Mouse (Mus musculus) heart, adult 9 months (tissue): ENCODE results near the gene Map2k5.

Source experiments
- DNase-seq, 2 experiments: peaks; one replicate each; pipeline ENCODE4 v3.0.0; 2022; ENCODE audit warnings: low spot score in 2 of 2

Gene Map2k5

GRCm38 (mm10) chr9:63377270-63378142 is at the start of gene Map2k5:
Map2k5 (minus strand) TSS chr9:63377902.
- DNase-seq = peak; percentile 90

GRCm38 (mm10) chr9:63421096-63421736 is 43.5 kb upstream of the Map2k5 start:
- DNase-seq = no peak

GRCm38 (mm10) chr9:63420396-63420795 is 42.7 kb upstream of the Map2k5 start:
- DNase-seq = no peak

GRCm38 (mm10) chr9:63400176-63400575 is 22.5 kb upstream of the Map2k5 start:
- DNase-seq = no peak

GRCm38 (mm10) chr9:63399463-63399815 is 21.7 kb upstream of the Map2k5 start:
- no peak for DNase-seq

- peak; percentile 97 for DNase-seq
These were observed 21.1 kb upstream of the Map2k5 start, which contains the start of gene 2300009A05Rik for GRCm38 (mm10) chr9:63398611-63399462. 2300009A05Rik (minus strand) TSS chr9:63399246.

- no peak for DNase-seq
These were observed 17.9 kb upstream of the Map2k5 start for GRCm38 (mm10) chr9:63395612-63396011.

GRCm38 (mm10) chr9:63391307-63391706 is 13.6 kb upstream of the Map2k5 start:
- no peak for DNase-seq

- no peak for DNase-seq
These were observed 5.1 kb upstream of the Map2k5 start for GRCm38 (mm10) chr9:63382761-63383160.

- no peak for DNase-seq
These were observed 2.6 kb upstream of the Map2k5 start for GRCm38 (mm10) chr9:63380326-63380725.

- DNase-seq = no peak
These were observed 472 bp upstream of the Map2k5 start for GRCm38 (mm10) chr9:63378174-63378573.

- no peak for DNase-seq
These were observed 4.4 kb downstream of the Map2k5 start for GRCm38 (mm10) chr9:63373315-63373714.

- no peak for DNase-seq
These were observed 5.2 kb downstream of the Map2k5 start for GRCm38 (mm10) chr9:63372541-63372940.

GRCm38 (mm10) chr9:63360410-63360809 is 17.3 kb downstream of the Map2k5 start:
- DNase-seq = no peak

- DNase-seq = no peak
These were observed 18.7 kb downstream of the Map2k5 start for GRCm38 (mm10) chr9:63359016-63359415.

- DNase-seq = no peak
These were observed 21.0 kb downstream of the Map2k5 start for GRCm38 (mm10) chr9:63356721-63357120.

GRCm38 (mm10) chr9:63356278-63356677 is 21.4 kb downstream of the Map2k5 start:
- DNase-seq = no peak

GRCm38 (mm10) chr9:63354168-63354567 is 23.5 kb downstream of the Map2k5 start:
- DNase-seq = no peak

GRCm38 (mm10) chr9:63350030-63350429 is 27.7 kb downstream of the Map2k5 start:
- no peak for DNase-seq

- no peak for DNase-seq
These were observed 28.5 kb downstream of the Map2k5 start for GRCm38 (mm10) chr9:63349241-63349640.

- DNase-seq = no peak
These were observed 29.6 kb downstream of the Map2k5 start for GRCm38 (mm10) chr9:63348146-63348545.

GRCm38 (mm10) chr9:63346029-63346428 is 31.7 kb downstream of the Map2k5 start:
- DNase-seq = peak; percentile 21 to 28
